Mouse (Mus musculus): ENCODE results near the gene Pafah2. TPM values are rescaled to one million over a fixed set of nuclear protein-coding genes. Genes with fewer than 3 reads are reported as not detected.

The Pafah2 gene
- total RNA-seq (2014; rRNA removed) = 11.1 and 18.0 TPM in 2 replicates
- 6.4 and 7.6 TPM in 2 replicates for polyA plus RNA-seq (2015; fragmentation: Nextera tagmentation; extraction: Ambion mirVana)

DNA sequence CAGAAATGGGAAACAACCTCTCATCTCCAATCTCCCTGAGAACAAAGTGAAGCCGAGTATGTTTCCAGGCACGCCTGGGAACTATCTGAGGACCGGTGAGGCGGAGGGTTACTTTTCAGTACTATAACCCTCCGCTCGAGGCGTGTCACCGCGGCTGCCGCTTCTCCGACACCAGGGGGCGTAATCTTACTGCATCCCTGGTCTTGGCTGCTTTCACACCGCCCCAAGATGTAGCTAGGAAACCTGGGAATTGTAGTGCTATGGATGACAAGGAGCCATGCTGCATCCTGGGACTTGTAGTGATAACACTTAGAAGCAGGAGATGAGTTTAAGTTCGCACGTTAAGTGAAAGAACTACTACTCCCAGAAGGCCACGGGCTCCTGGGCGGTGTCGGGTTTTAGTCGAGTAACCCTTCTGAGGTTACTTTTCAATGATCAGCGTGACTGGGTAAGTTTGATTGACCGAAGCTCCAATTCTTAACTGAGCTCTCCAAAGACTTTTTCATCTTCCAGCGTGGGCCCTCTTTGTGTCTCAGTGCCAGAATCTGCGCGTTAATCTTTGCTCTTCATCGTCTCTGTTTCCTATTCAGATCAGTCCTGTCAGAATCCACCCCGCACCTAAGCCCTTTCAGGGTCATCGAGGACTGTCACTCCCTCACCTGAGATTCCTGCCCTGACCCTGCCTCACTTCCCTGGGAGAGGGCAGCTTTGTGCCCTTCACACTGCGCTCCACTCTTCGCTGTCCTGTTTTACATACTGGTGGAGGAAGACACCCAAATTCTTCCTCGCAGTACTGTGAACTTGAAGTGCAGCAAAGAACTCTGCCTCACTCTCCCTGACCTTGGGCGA, at the start of gene Pafah2:
Pafah2 (plus strand) TSS at position 344 of the 849 bp plus-strand sequence.
- Histone ChIP-seq H3K9ac (peak within 1 kb of the TSS; percentile 56), H3K27ac (ENCODE audit: low read depth, low read length) (peak within 1 kb of the TSS; percentile 81), H3K36me3 (ENCODE audit: insufficient read depth) (no peaks in the 10 kb centered on the region), H3K9me3 (ENCODE audit: low read length) (no peaks in the 10 kb centered on the region), H3K27me3 (ENCODE audit: insufficient read depth, low read length) (no peaks in the 10 kb centered on the region), H3K4me3 (ENCODE audit: low read depth, low read length) (peak within 1 kb of the TSS; percentile 43), H3K4me2 (ENCODE audit: low read depth) (peak within 1 kb of the TSS; percentile 92), H3K4me1 (ENCODE audit: insufficient read depth) (peaks cover 14% of the 10 kb centered on the region)
- ATAC-seq (peak; percentile 98), DNase-seq (peak; percentile 99)
- WGBS = under 1% methylated on average over 31 of the region's 31 CpGs
- TF ChIP-seq CTCF (IDR thresholded peaks at IDR 0.05; ENCODE audit: low read depth) = peak; percentile 99

DNA sequence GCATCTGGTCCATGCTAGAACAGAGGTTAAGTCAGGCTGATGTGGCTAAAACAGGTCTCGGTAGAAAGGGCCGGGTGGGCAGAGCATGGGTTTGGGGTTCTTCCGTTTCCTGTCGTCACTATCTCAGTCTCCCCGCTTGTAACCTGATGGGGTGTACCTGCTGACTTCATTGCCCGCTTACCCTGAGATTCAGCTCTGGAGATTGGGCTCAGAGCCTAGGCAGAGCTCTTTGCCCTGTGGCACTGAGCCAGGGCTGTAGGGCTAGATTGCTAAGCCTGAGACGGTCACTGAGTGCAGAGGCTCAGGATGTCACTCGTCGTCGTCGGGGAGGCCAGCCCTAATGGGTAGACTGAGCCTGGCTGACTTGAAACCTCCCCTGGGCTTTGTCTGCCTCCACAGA, 48.0 kb upstream of the Pafah2 start:
- Histone ChIP-seq H3K36me3 (ENCODE audit: insufficient read depth) (no peaks in the 10 kb centered on the region), H3K4me1 (ENCODE audit: insufficient read depth) (no peaks in the 10 kb centered on the region), H3K9me3 (ENCODE audit: low read length) (no peaks in the 10 kb centered on the region), H3K27ac (ENCODE audit: low read depth, low read length) (no peak overlapping the region), H3K4me2 (ENCODE audit: low read depth) (no peak overlapping the region), H3K4me3 (ENCODE audit: low read depth, low read length) (no peak overlapping the region), H3K9ac (no peak overlapping the region), H3K27me3 (ENCODE audit: insufficient read depth, low read length) (peaks cover 15% of the 10 kb centered on the region; the same call in 1 of the 2 replicates)
- WGBS = 68% methylated on average over 11 of the region's 11 CpGs
- no peak for ATAC-seq
- DNase-seq = no peak
- no peak for TF ChIP-seq CTCF (IDR thresholded peaks at IDR 0.05; ENCODE audit: low read depth)

DNA sequence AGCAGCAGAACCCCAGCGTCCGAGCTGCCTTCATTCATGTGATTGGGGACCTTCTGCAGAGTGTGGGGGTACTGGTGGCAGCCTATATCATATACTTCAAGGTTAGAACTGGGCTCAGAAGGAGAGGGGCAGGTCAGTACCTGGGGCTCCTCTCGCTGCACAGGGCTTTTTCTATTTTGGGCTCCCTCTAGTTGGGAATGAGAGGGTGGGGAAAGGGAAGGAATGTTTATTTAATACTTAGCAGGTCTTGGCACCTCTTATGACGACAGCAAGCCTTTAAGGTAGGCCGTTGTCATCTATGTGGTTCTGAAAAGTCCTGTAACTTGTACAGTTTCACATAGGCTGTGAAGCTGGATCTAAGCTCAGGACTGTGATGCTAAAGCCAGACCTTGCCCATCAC, 47.6 kb upstream of the Pafah2 start:
- Histone ChIP-seq H3K9me3 (ENCODE audit: low read length) (no peaks in the 10 kb centered on the region), H3K4me1 (ENCODE audit: insufficient read depth) (no peaks in the 10 kb centered on the region), H3K4me2 (ENCODE audit: low read depth) (no peak overlapping the region), H3K36me3 (ENCODE audit: insufficient read depth) (no peaks in the 10 kb centered on the region), H3K27ac (ENCODE audit: low read depth, low read length) (no peak overlapping the region), H3K4me3 (ENCODE audit: low read depth, low read length) (no peak overlapping the region), H3K27me3 (ENCODE audit: insufficient read depth, low read length) (peaks cover 11% of the 10 kb centered on the region; the same call in 1 of the 2 replicates), H3K9ac (no peak overlapping the region)
- ATAC-seq (no peak), DNase-seq (no peak)
- 87% methylated on average over 5 of the region's 5 CpGs for WGBS
- no peak for TF ChIP-seq CTCF (IDR thresholded peaks at IDR 0.05; ENCODE audit: low read depth)

DNA sequence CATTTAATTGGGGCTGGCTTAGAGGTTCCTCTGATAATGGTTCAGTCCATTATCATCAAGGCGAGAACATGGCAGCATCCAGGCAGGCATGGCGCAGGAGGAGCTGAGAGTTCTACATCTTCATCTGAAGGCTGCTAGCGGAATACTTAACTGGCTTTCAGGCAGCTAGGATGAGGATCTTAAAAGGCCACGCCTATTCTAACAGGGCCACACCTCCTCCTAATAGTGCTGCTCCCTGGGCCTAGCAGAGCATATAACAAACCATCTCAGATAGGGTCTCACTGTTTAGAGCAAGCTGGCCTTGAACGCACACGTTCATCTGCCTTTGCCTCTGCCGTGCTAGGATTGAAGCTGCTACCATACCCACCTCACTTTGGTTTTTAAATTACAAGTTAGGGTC, 46.3 kb upstream of the Pafah2 start:
- ATAC-seq (no peak), DNase-seq (no peak)
- Histone ChIP-seq H3K27me3 (ENCODE audit: insufficient read depth, low read length) (peaks cover 6% of the 10 kb centered on the region; the same call in 1 of the 2 replicates), H3K27ac (ENCODE audit: low read depth, low read length) (no peak overlapping the region), H3K4me3 (ENCODE audit: low read depth, low read length) (no peak overlapping the region), H3K4me2 (ENCODE audit: low read depth) (no peak overlapping the region), H3K36me3 (ENCODE audit: insufficient read depth) (no peaks in the 10 kb centered on the region), H3K9me3 (ENCODE audit: low read length) (no peaks in the 10 kb centered on the region), H3K9ac (no peak overlapping the region), H3K4me1 (ENCODE audit: insufficient read depth) (no peaks in the 10 kb centered on the region)
- WGBS = 87% methylated on average over 7 of the region's 7 CpGs
- TF ChIP-seq CTCF (IDR thresholded peaks at IDR 0.05; ENCODE audit: low read depth) = no peak

DNA sequence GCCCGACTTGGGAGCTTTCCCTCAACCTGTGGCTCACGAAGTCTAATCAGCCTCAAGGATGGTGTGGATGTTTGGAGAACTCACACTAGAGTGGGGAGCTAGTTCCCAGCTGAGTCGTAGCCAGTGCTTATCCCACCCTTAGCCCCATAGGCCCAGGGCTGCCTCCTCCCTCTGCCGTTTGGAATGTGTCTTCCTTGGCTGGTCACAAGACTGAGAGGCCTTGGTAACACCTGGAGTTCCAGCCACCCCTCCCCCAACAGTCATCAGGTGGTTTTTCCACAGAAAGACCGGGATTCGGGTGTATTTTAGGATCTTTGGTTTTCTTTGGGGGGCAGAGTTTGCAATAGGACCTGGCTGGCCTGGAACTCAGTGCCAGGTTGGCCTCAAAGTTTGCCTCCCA, 45.5 kb upstream of the Pafah2 start:
- Histone ChIP-seq H3K36me3 (ENCODE audit: insufficient read depth) (no peaks in the 10 kb centered on the region), H3K9ac (no peak overlapping the region), H3K4me3 (ENCODE audit: low read depth, low read length) (no peak overlapping the region), H3K9me3 (ENCODE audit: low read length) (no peaks in the 10 kb centered on the region), H3K4me2 (ENCODE audit: low read depth) (no peak overlapping the region), H3K27me3 (ENCODE audit: insufficient read depth, low read length) (peaks cover 3% of the 10 kb centered on the region; the same call in 1 of the 2 replicates), H3K27ac (ENCODE audit: low read depth, low read length) (no peak overlapping the region), H3K4me1 (ENCODE audit: insufficient read depth) (no peaks in the 10 kb centered on the region)
- no peak for TF ChIP-seq CTCF (IDR thresholded peaks at IDR 0.05; ENCODE audit: low read depth)
- 88% methylated on average over 6 of the region's 6 CpGs for WGBS
- ATAC-seq (no peak), DNase-seq (no peak)

DNA sequence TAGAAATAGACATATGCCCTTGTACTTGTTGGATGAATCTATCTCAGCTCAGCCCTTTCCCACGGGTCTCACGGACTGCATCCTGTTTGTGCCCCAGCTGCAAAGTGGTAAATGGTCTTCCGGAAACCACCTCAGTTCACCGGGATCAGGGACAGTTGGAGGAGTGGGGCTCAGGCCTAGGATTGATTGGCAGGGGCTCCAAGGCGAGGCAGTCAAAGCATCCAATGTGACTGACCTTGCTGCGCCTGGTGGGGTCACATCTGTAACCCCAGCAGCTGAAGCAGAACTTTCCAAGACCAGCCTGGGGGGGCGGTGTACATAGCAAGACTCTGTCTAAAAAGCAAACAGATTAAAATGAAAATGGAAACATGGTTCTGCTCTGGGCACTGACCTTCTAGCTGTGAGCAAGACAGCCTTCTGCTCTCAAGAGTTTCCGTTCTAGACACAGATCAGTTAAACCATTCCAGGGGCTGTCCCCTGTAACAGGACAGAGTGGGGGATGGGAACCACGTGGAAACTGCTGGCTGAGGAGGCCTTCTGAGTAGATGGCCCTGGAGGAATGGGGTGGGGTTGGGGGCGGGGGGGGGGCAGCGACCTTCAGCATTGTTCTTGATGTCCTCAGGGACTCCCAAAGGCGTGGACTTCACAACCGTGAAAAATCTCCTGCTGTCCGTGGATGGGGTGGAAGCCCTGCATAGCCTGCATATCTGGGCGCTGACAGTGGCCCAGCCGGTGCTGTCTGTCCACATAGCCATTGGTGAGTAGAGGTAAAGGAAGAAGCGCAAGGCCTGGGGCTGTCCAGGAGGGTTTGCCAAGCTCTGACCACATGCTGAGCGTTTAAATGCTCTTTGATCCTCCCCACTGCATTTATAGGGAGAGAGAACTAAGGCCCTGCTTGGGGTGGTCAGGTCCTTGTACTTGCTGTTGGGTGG, 44.5 kb upstream of the Pafah2 start:
- WGBS = 65% methylated on average over 18 of the region's 18 CpGs
- no peak overlapping the region for H3K27ac ChIP-seq (ENCODE audit: low read depth, low read length)
- no peaks in the 10 kb centered on the region for H3K36me3 ChIP-seq (ENCODE audit: insufficient read depth)
- no peak overlapping the region for H3K9ac ChIP-seq
- no peak overlapping the region for H3K4me3 ChIP-seq (ENCODE audit: low read depth, low read length)
- no peak for DNase-seq
- no peak overlapping the region for H3K4me2 ChIP-seq (ENCODE audit: low read depth)
- no peak for ATAC-seq
- H3K4me1 ChIP-seq (ENCODE audit: insufficient read depth) = no peaks in the 10 kb centered on the region
- no peaks in the 10 kb centered on the region for H3K9me3 ChIP-seq (ENCODE audit: low read length)
- TF ChIP-seq CTCF (IDR thresholded peaks at IDR 0.05; ENCODE audit: low read depth) = no peak
- no peaks in the 10 kb centered on the region for H3K27me3 ChIP-seq (ENCODE audit: insufficient read depth, low read length)

All from forebrain, postnatal 0 days (tissue).